Mouse (Mus musculus): Measurements from ENCODE around the gene Sdhd. TPM values are rescaled to one million over a fixed set of nuclear protein-coding genes. Genes with fewer than 3 reads are reported as not detected.

Sdhd gene
- polyA plus RNA-seq, 1 experiment from 2014 or later = 228 TPM

DNA sequence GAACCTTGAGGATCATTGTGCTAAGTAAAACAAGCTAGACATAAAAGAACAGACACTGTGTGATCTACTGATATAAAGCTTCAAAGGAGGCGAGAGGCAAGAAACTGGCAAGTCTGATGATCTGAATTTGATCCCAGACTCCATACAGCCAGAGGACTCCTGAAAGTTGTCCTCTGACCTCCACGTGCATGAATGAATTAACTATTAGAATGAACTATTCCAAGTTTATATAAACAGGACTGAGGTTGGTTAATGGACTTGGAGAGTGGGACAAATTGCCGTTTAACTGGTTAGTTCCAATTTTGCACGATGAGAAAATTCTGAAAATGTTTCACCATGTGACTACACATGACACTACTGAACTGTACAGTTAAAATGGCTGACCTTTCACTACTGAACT, 54.7 kb downstream of the Sdhd start:
- WGBS = 80% methylated on average over 4 of the region's 4 CpGs
- H3K4me3 ChIP-seq = no peak overlapping the region
- ATAC-seq (ENCODE audit: low FRiP score) = no peak

DNA sequence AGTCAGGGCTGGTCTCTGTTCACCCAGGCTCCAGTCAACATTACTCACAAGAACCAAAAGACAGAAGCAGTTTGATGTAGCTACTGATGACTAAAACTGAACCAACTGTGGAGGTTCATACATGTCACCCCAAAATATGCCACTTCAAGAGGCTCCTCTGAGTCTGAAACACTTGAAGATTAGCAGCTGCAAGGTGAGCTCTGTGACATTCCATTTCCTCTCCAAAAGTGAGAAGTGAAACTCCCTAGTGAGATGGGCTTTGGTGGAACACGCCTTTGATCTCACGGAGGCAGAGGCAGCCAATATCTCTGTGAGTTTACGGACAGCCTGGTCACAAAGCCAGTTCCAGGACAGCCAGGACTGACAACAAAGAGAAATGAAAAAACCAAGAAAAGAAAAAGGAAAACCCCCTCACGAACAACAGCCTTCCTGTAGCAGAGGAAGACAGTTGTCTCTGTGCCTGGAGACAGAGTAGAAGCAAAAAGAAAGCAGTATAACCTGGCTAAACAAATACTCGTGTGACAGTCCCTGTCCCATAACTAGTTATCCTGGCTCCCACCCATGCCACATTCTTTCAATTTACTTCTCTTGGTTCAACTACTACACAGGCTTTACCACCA, 55.6 kb downstream of the Sdhd start:
- no peak overlapping the region for H3K9ac ChIP-seq
- no peak overlapping the region for H3K4me2 ChIP-seq
- H3K27me3 ChIP-seq = no peaks in the 10 kb centered on the region
- H3K4me3 ChIP-seq = no peak overlapping the region
- WGBS = 69% methylated on average over 5 of the region's 5 CpGs
- no peak overlapping the region for H3K27ac ChIP-seq
- H3K4me1 ChIP-seq (replicated peaks) = no peaks in the 10 kb centered on the region
- H3K9me3 ChIP-seq = no peaks in the 10 kb centered on the region
- ATAC-seq (ENCODE audit: low FRiP score) = no peak
- no peaks in the 10 kb centered on the region for H3K36me3 ChIP-seq

More for the DNA sequence above, 54.7 kb downstream of the Sdhd start:
- Histone ChIP-seq H3K27me3 (no peaks in the 10 kb centered on the region), H3K4me1 (replicated peaks) (no peaks in the 10 kb centered on the region; the same call in 1 of the 2 replicates), H3K4me2 (no peak overlapping the region), H3K27ac (no peak overlapping the region), H3K36me3 (no peaks in the 10 kb centered on the region), H3K9ac (no peak overlapping the region), H3K9me3 (no peaks in the 10 kb centered on the region)

Other genes starting within 250 kb of the Sdhd start
- gene Plet1, start 109.3 kb downstream of the Sdhd start, polyA plus RNA-seq (2015; fragmentation: Nextera tagmentation; extraction: Ambion mirVana) = 0.48 and 0.63 TPM in 2 replicates
- 119 and 128 TPM in 2 replicates for gene Pts, start 75.1 kb downstream of the Sdhd start, polyA plus RNA-seq (2015; fragmentation: Nextera tagmentation; extraction: Ambion mirVana)
- gene Il18, start 49.0 kb downstream of the Sdhd start, polyA plus RNA-seq (2015; fragmentation: Nextera tagmentation; extraction: Ambion mirVana) = 17.3 and 17.9 TPM in 2 replicates
- gene Bco2, start 48.6 kb downstream of the Sdhd start, polyA plus RNA-seq (2015; fragmentation: Nextera tagmentation; extraction: Ambion mirVana) = 0.30 and 0.35 TPM in 2 replicates
- 0.22 and 0.38 TPM in 2 replicates for gene Tex12, start 42.5 kb downstream of the Sdhd start, polyA plus RNA-seq (2015; fragmentation: Nextera tagmentation; extraction: Ambion mirVana)
- 373 and 382 TPM in 2 replicates for gene Timm8b, start 98 bp upstream of the Sdhd start, polyA plus RNA-seq (2015; fragmentation: Nextera tagmentation; extraction: Ambion mirVana)
- 5.7 and 7.5 TPM in 2 replicates for gene Pih1d2, start 13.5 kb upstream of the Sdhd start, polyA plus RNA-seq (2015; fragmentation: Nextera tagmentation; extraction: Ambion mirVana)
- gene Nkapd1, start 13.7 kb upstream of the Sdhd start, polyA plus RNA-seq (2015; fragmentation: Nextera tagmentation; extraction: Ambion mirVana) = 24.5 and 25.9 TPM in 2 replicates
- 45.0 and 46.3 TPM in 2 replicates for gene Dlat, start 56.0 kb upstream of the Sdhd start, polyA plus RNA-seq (2015; fragmentation: Nextera tagmentation; extraction: Ambion mirVana)
- 35.0 and 36.4 TPM in 2 replicates for gene Dixdc1, start 135.7 kb upstream of the Sdhd start, polyA plus RNA-seq (2015; fragmentation: Nextera tagmentation; extraction: Ambion mirVana)
- gene 2310030G06Rik, start 142.7 kb upstream of the Sdhd start, polyA plus RNA-seq (2015; fragmentation: Nextera tagmentation; extraction: Ambion mirVana) = 1.1 and 1.9 TPM in 2 replicates
- gene Cryab, start 147.5 kb upstream of the Sdhd start, polyA plus RNA-seq (2015; fragmentation: Nextera tagmentation; extraction: Ambion mirVana) = 10.7 and 11.3 TPM in 2 replicates
- gene Hspb2, start 148.5 kb upstream of the Sdhd start, polyA plus RNA-seq (2015; fragmentation: Nextera tagmentation; extraction: Ambion mirVana) = 1.3 and 1.7 TPM in 2 replicates
- gene Fdxacb1, start 164.4 kb upstream of the Sdhd start, polyA plus RNA-seq (2015; fragmentation: Nextera tagmentation; extraction: Ambion mirVana) = 11.5 and 12.3 TPM in 2 replicates
- 47.2 and 53.7 TPM in 2 replicates for gene Alg9, start 171.2 kb upstream of the Sdhd start, polyA plus RNA-seq (2015; fragmentation: Nextera tagmentation; extraction: Ambion mirVana)
- 60.4 and 64.6 TPM in 2 replicates for gene 1110032A03Rik, start 171.7 kb upstream of the Sdhd start, polyA plus RNA-seq (2015; fragmentation: Nextera tagmentation; extraction: Ambion mirVana)
- 53.5 and 54.4 TPM in 2 replicates for gene Ppp2r1b, start 241.5 kb upstream of the Sdhd start, polyA plus RNA-seq (2015; fragmentation: Nextera tagmentation; extraction: Ambion mirVana)

All from hindbrain, embryonic 13.5 days (tissue).